Mouse (Mus musculus) E14TG2a.4 (cell line): Measurements from ENCODE around the gene Nucks1.

Experiments used
- H3K27me3 ChIP-seq: 2 replicates; pipeline ENCODE4 v1.6.1; 2014; ENCODE audit warnings: low read length, control low read depth; ENCODE audit not compliant: insufficient read depth
- H3K36me3 ChIP-seq: 2 replicates; pipeline ENCODE4 v1.6.1; 2014; ENCODE audit warnings: low read length, control low read depth; ENCODE audit not compliant: insufficient read depth
- H3K4me1 ChIP-seq: replicated peaks from 2 replicates; pipeline ENCODE4 v1.6.1; 2014; ENCODE audit warnings: low read depth, low read length, control low read depth
- H3K4me3 ChIP-seq: replicated peaks from 2 replicates; pipeline ENCODE4 v1.5.1; 2014; ENCODE audit warnings: mild to moderate bottlenecking, low read length
- H3K9me3 ChIP-seq: 2 replicates; pipeline ENCODE4 v1.6.1; 2014; ENCODE audit warnings: low read length, control low read depth
- CTCF ChIP-seq: conservative IDR thresholded peaks from 2 replicates; pipeline ENCODE4 v1.5.1; 2014; ENCODE audit warnings: low read length
- NANOG ChIP-seq: IDR thresholded peaks from 2 replicates; pipeline ENCODE4 v1.6.1; 2014; ENCODE audit warnings: borderline replicate concordance, low read length, mixed read lengths
- POU5F1 ChIP-seq: IDR thresholded peaks from 2 replicates; pipeline ENCODE4 v1.6.1; 2014; ENCODE audit warnings: low read length, borderline replicate concordance

Nucks1 gene

DNA sequence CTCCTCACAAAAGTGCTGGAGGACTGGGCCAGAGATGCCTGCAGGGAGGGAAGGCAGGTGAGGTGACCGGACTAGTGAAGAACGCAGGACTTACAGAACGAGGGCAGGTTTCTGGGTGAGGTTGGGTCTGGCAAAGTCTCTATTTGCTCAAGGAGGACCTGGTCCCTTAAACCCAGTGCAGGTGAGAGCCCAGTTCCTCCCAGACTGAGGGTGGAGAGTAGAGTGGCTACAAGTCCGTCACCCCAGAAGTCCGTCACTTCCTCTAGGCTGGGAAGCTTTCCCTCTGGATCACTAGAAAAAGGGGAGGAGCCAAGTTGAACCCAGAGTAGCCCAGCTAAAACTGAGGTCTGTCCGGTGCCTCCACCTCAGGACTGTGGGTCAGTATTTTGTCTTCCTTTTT is 63.7 kb downstream of the Nucks1 start:
- H3K36me3 ChIP-seq, result no peaks in the 10 kb centered on the region
- H3K9me3 ChIP-seq, result no peaks in the 10 kb centered on the region
- H3K4me1 ChIP-seq, result peaks cover 62% of the 10 kb centered on the region
- peaks cover 66% of the 10 kb centered on the region for H3K27me3 ChIP-seq
- no peak overlapping the region for H3K4me3 ChIP-seq
- TF ChIP-seq CTCF (no peak), NANOG (no peak), POU5F1 (no peak)

DNA sequence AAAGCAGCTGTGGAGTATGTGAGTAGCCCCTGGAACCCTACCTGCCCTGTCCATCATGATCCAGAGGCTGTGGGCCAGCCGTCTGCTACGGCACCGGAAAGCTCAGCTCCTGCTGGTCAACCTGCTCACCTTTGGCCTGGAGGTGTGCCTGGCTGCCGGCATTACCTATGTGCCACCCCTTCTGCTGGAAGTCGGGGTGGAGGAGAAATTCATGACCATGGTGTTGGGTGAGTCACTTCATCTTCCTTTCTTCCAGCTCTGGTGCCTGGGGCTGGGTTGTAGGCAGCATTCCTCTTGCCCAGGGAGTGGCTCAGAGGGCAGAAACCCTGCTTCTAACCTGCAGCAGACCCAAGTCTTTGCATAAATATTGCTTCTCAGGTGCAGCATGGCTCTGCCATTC is 66.6 kb downstream of the Nucks1 start:
- no peak for TF ChIP-seq CTCF
- no peak for TF ChIP-seq POU5F1
- no peak for TF ChIP-seq NANOG
- no peaks in the 10 kb centered on the region for H3K36me3 ChIP-seq
- H3K9me3 ChIP-seq, result no peaks in the 10 kb centered on the region

DNA sequence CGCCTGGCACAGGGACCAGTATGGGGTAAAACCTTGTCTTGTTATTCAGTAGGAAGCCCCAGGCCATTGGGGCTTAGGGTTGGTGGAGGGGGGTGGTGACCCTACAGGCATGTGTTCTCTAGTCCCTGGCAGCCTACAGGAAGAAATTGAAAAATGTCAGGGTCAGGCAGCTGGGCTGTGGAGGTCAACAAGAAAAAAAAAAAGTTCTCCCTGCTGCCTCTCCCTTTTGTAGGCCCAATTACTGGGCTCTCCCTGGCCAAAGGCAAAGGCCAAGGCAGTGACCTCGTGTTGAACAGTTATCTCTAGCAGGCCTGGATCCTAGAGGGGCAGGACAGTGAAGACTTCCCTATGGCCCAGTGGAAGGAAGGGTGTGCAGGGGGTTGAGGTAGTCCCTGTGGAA is 70.1 kb downstream of the Nucks1 start:
- Histone ChIP-seq H3K4me3 (no peak overlapping the region), H3K36me3 (no peaks in the 10 kb centered on the region), H3K27me3 (peaks cover 17% of the 10 kb centered on the region; the same call in 1 of the 2 replicates), H3K9me3 (no peaks in the 10 kb centered on the region), H3K4me1 (peaks cover 29% of the 10 kb centered on the region)
- TF ChIP-seq POU5F1 (no peak), NANOG (no peak), CTCF (no peak)

More for the DNA sequence above, 66.6 kb downstream of the Nucks1 start:
- Histone ChIP-seq H3K27me3 (peaks cover 44% of the 10 kb centered on the region), H3K4me1 (peaks cover 47% of the 10 kb centered on the region), H3K4me3 (no peak overlapping the region)

DNA sequence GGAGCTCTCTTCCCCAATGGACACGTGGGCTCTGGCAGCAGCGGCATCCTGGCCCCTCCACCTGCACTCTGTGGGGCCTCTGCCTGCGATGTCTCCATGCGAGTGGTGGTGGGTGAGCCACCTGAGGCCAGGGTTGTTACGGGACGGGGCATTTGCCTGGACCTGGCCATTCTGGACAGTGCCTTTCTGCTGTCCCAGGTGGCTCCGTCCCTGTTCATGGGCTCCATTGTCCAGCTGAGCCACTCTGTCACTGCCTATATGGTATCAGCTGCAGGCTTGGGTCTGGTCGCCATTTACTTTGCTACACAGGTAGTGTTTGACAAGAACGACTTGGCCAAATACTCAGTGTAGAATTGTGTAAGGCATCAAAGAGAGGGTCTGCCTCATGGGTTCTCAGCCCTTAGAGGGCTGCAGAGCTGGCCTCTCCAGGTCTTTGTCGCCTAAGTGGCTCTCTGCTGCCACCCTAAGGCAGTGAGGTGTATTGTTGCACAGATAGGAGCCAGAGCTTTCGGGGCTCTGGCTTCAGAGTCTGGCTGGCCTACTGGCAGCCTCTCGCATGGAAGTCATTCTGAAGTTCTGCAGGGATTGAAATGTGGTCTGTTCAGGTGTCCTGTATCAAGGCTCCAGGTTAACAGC is 71.2 kb downstream of the Nucks1 start:
- H3K9me3 ChIP-seq, result no peaks in the 10 kb centered on the region
- no peaks in the 10 kb centered on the region for H3K36me3 ChIP-seq
- no peak overlapping the region for H3K4me3 ChIP-seq
- TF ChIP-seq POU5F1 (no peak), CTCF (peak; percentile 91)
- H3K4me1 ChIP-seq, result peaks cover 28% of the 10 kb centered on the region
- H3K27me3 ChIP-seq, result peaks cover 16% of the 10 kb centered on the region; the same call in 1 of the 2 replicates

DNA sequence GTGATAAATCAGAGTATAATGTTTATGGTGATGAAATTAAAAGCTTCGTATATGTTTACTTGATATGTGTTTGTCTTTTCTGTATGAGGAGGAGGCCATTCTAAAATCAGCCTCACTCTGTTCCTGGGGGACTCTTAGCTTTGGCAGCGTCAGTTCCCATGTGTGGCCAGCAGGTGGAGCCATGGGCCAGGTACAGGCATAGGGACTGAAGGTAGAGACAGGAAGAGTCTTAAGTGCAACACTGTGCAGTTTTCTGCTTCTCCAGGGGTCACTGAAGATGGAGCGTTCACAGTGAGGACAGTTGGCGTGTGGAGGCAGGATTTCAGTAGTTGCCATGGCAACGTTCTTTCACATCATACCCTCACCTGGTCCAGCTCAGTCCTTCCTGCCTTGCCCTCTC is 72.6 kb downstream of the Nucks1 start:
- H3K4me3 ChIP-seq, result no peak overlapping the region
- H3K36me3 ChIP-seq, result no peaks in the 10 kb centered on the region
- TF ChIP-seq CTCF (peak; percentile 99), POU5F1 (no peak)
- H3K9me3 ChIP-seq, result no peaks in the 10 kb centered on the region
- H3K27me3 ChIP-seq, result peaks cover 5% of the 10 kb centered on the region; the same call in 1 of the 2 replicates
- H3K4me1 ChIP-seq, result peaks cover 13% of the 10 kb centered on the region

DNA sequence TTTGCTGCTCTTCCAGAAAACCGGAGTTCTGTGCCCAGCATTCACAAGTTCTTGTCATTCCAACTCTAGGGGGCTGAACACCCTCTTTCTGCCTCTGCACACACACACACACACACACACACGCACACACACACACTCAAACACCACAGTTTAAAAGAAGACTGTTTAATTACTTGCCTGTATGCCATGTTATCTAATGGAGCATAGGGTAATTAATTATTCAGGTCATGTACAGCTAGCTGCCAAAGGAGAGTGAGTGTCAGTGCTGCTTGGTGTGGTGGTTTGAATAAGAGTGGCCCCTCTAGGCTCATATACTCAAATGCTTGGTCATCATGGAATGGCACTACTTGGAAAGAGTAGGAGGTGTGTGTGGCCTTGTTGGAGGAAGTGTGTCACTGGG is 73.5 kb downstream of the Nucks1 start:
- no peak for TF ChIP-seq CTCF
- no peak for TF ChIP-seq POU5F1
- no peak for TF ChIP-seq NANOG
- Histone ChIP-seq H3K9me3 (no peaks in the 10 kb centered on the region), H3K4me1 (peaks cover 9% of the 10 kb centered on the region), H3K36me3 (no peaks in the 10 kb centered on the region), H3K4me3 (no peak overlapping the region), H3K27me3 (no peaks in the 10 kb centered on the region)
